Mouse (Mus musculus) heart, postnatal 14 days (tissue): ENCODE measurements around the gene Hist1h2bj. TPM values are rescaled to one million over a fixed set of nuclear protein-coding genes. Genes with fewer than 3 reads are reported as not detected.
"Not testable (repeated sequence)": the region's sequence is repeated elsewhere in the genome, so short reads cannot be mapped to it uniquely, and the experiment has no call there.

Experiments used
- DNase-seq, 2 experiments: peaks; one replicate each; pipeline ENCODE4 v3.0.0; 2021 to 2022
- intact Hi-C: fragments of 180-260 bp; cut with DNase I; formaldehyde crosslinking; loops from one replicate; pipeline ENCODE4 v1.15.1; 2025
- microRNA-seq, 2 experiments: library from miRNA; unstranded; fragments of <30 nt; microRNA quantifications; one replicate each; pipeline ENCODE4 v1.2.0; 2021 to 2022
- total RNA-seq, 2 experiments: library from RNA; stranded (reverse); gene quantifications; 2 replicates each; pipeline ENCODE4 v1.2.3; 2021

Gene Hist1h2bj
- total RNA-seq, 2 experiments from 2014 or later: 36.4 to 83.6 TPM

DNA sequence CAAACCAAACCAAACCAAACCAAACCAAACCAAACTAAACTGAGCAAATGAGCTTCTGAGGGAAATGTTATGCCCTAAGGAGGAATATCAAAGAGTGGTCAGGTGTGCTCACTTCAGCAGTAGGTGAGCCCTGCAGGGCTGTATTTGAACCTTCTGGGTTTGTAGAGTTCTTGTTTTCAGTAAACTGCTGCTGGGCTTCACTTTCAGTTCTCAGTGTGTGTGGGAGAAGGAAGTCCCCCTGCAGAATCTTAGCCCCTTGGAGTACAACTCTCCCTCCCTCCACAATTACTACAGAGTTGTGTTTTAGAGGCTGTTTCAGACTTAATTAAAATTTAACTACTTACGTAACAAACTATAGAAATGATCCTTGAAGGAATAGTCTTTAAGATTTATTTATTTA lies 10.7 kb downstream of the Hist1h2bj start:
- no peak for DNase-seq

DNA sequence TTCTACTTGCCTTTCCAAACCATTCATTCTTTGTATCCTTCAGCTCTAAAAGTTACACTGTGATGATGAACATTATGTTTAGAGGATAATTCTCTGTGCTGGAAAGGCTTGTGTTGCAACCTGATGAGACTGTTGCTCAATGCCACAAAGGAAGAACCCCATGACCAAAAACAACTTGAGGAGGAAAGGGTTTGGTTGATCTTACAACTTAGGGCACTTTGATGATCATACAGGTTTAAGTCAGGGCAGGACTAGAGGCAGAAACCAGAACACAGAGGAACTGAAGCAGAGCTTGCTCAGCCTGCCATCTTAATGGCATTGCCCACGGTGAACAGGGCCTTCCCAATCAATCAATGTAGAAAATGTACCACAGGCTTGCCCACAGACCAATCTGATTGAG lies 18.4 kb downstream of the Hist1h2bj start:
- intact Hi-C loops: no loop called here
- DNase-seq: no peak

More for the DNA sequence above, 10.7 kb downstream of the Hist1h2bj start:
- intact Hi-C loops: no loop called here

DNA sequence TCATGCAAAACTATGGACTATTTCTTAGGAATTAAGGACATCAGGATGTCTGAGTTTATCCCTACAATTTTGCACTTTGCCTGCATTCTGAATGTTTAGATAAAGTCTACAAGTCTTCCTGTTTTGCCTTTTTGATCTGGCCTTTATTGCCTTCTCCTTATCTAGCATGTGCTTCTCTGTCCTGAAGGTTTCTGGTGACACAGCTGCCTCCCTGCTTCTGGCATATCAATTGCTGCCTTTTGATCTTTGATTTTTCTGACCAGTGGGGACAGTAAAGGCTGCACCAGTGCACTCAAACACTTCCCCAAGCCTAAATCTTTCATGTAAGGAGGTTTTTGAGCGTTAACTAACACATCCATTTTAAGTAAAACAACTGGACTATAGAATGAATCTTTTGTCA lies 20.5 kb downstream of the Hist1h2bj start:
- DNase-seq: no peak
- intact Hi-C loops: no loop called here

DNA sequence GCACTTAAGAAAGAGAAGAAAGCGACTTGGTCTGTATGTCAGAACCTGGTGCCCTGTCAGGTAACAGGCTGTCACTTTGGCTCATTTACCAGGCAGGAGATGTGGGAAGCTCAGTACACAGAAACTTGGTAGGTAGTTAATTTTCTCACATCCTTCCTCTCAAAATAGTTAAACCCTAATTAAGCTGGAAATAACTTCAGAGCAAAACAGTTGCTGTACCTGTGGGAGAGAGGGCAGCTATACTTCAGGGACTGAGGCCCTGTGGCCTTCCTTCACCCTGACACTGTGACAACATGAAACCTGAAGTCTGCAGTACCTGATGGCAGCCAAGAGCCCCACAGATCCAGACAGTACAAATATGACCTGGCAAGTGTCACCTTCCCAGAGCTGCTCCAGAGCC lies 41.1 kb downstream of the Hist1h2bj start, which contains the start of gene Vmn1r188:
Gene Vmn1r188 (plus strand): TSS at position 301 of the 400 bp plus-strand sequence.
- DNase-seq, intact Hi-C loops: not testable (repeated sequence)

Small RNA genes within 50 kb of the gene (microRNA-seq; reads per million reads assigned to microRNA genes)
- gene Gm26300: 0 reads per million in 2 experiments
- 0 reads per million in 2 experiments for gene Gm44390
- gene Gm44486: 0 reads per million in 2 experiments

Other genes with a start within 250 kb of the Hist1h2bj start
- gene Hist1h2bq, start 233.0 kb upstream of the Hist1h2bj start, total RNA-seq: 100 to 1,000 TPM in 1 of 2 experiments, 10 to 100 TPM in 1; 53.2 to 110 TPM
- not detected for gene Hist1h2ao, start 232.7 kb upstream of the Hist1h2bj start, total RNA-seq
- 100 to 1,000 TPM; 163 to 280 TPM for gene Hist1h4m, start 231.5 kb upstream of the Hist1h2bj start, total RNA-seq
- 10 to 100 TPM in 1 of 2 experiments, 1 to 10 TPM in 1; 9.1 to 16.3 TPM for gene Hist1h4n, start 211.0 kb upstream of the Hist1h2bj start, total RNA-seq
- gene Hist1h2ap, start 209.7 kb upstream of the Hist1h2bj start, total RNA-seq: 100 to 1,000 TPM in 1 of 2 experiments, 10 to 100 TPM in 1; 85.4 to 183 TPM
- gene Hist1h2br, start 209.5 kb upstream of the Hist1h2bj start, total RNA-seq: 100 to 1,000 TPM in 1 of 2 experiments, 10 to 100 TPM in 1; 52.5 to 108 TPM
- under 1 TPM; 0.62 to 0.90 TPM for gene Zfp184, start 98.1 kb upstream of the Hist1h2bj start, total RNA-seq
- not detected for gene Pom121l2, start 62.0 kb upstream of the Hist1h2bj start, total RNA-seq
- gene Prss16, start 33.5 kb upstream of the Hist1h2bj start, total RNA-seq: 10 to 100 TPM in 1 of 2 experiments, not detected in 1; 11.6 TPM
- gene Hist1h2ah, start 7.6 kb upstream of the Hist1h2bj start, total RNA-seq: 100 to 1,000 TPM in 1 of 2 experiments, 10 to 100 TPM in 1; 69.3 to 132 TPM
- 100 to 1,000 TPM in 1 of 2 experiments, 10 to 100 TPM in 1; 67.9 to 160 TPM for gene Hist1h2bk, start 7.3 kb upstream of the Hist1h2bj start, total RNA-seq
- 10 to 100 TPM; 29.6 to 55.4 TPM for gene Hist1h4i, start 1.9 kb upstream of the Hist1h2bj start, total RNA-seq
- gene Hist1h2ag, start 270 bp upstream of the Hist1h2bj start, total RNA-seq: 100 to 1,000 TPM in 1 of 2 experiments, 10 to 100 TPM in 1; 44.4 to 112 TPM
- not detected for gene Vmn1r188, start 41.2 kb downstream of the Hist1h2bj start, total RNA-seq
- gene Vmn1r189, start 62.6 kb downstream of the Hist1h2bj start, total RNA-seq: not detected
- gene Vmn1r191, start 140.8 kb downstream of the Hist1h2bj start, total RNA-seq: not detected
- not detected for gene Vmn1r192, start 147.9 kb downstream of the Hist1h2bj start, total RNA-seq
- gene Vmn1r193, start 179.9 kb downstream of the Hist1h2bj start, total RNA-seq: not detected
- not detected for gene Vmn1r194, start 201.0 kb downstream of the Hist1h2bj start, total RNA-seq
- gene Vmn1r195, start 227.3 kb downstream of the Hist1h2bj start, total RNA-seq: not detected
- not detected for gene Vmn1r196, start 246.7 kb downstream of the Hist1h2bj start, total RNA-seq